In the genomic region with DNA sequence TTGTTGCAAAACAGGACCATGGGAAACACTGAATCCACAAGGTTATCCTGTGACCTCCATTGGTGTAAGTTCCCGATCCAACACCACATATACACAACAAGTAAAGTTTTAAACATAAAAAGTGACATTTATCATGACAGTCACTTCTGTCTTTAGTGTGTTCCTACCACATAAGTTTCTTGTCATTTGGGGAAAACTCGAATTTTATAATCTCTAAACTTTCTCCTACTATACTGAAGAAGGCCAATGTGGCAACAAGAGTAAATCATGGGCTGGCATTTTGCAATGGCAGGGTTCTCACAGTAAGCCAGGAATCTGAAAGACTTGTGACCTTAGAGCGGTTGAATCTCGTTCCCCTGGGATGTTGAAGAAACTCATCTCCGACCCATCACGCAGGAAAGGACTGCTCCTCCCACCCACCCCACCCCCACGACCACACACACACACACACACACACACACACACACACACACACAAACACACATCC, we compare ENCODE assay signal across 8 mouse cellular contexts. TPM values are rescaled to one million over a fixed set of nuclear protein-coding genes. Genes with fewer than 3 reads are reported as not detected.
DNase-seq lines count a peak whose midpoint lies in the region; ATAC-seq and TF ChIP-seq lines count a peak whose summit lies in the region.

No protein-coding gene starts in this region.

- peak overlapping the region; percentile 6 for H3ac ChIP-seq in myocyte (ENCODE audit: control insufficient read depth, insufficient read length)

- WGBS in kidney, embryonic 16.5 days = 22% methylated on average over 6 of the region's 7 CpGs
- 19% methylated on average over 7 of the region's 7 CpGs for WGBS in hindbrain, postnatal 0 days

- H3K9me3 ChIP-seq in kidney, embryonic 16.5 days (ENCODE audit: low read length) = no peaks in the 10 kb centered on the region
- no peaks in the 10 kb centered on the region for H3K9me3 ChIP-seq in hindbrain, postnatal 0 days (ENCODE audit: low read length)

- no peak overlapping the region for H3K27ac ChIP-seq in kidney, embryonic 16.5 days (ENCODE audit: low read length)
- peak overlapping the region; percentile 97 for H3K27ac ChIP-seq in brown adipose tissue, adult 24 weeks (replicated peaks; ENCODE audit: low read depth, low read length)
- peak overlapping the region; percentile 87 for H3K27ac ChIP-seq in hindbrain, postnatal 0 days

- peak overlapping the region; percentile 88 for H3K9ac ChIP-seq in kidney, embryonic 16.5 days (replicated peaks; ENCODE audit: low read length)
- H3K9ac ChIP-seq in hindbrain, postnatal 0 days (replicated peaks; ENCODE audit: low read length) = peak overlapping the region; percentile 85

- no peak for TF ChIP-seq POLR2A in myocyte (IDR thresholded peaks at IDR 0.05; ENCODE audit: insufficient read length, low read depth)

- no peak for ATAC-seq in kidney, embryonic 16.5 days (ENCODE audit: low FRiP score, low TSS enrichment)
- ATAC-seq in hindbrain, postnatal 0 days = no peak; the same call in 1 of the 2 replicates

- DNase-seq in kidney, adult 9 months = no peak
- peak; percentile 38 for DNase-seq in hindbrain, postnatal 0 days (ENCODE audit: low spot score)
- DNase-seq in cerebellum, adult 9-10 months = no peak
- no peak for DNase-seq in right cerebral cortex, adult 18-20 months
- DNase-seq in B cell, adult 2 months = no peak

- H3K4me2 ChIP-seq in kidney, embryonic 16.5 days (replicated peaks; ENCODE audit: low read depth, low read length) = peak overlapping the region; percentile 80
- H3K4me2 ChIP-seq in hindbrain, postnatal 0 days (ENCODE audit: low read depth, low read length) = peak overlapping the region; percentile 65
- H3K4me2 ChIP-seq in myocyte (ENCODE audit: low read depth) = peak overlapping the region; percentile 70

- H3K27me3 ChIP-seq in kidney, embryonic 16.5 days (ENCODE audit: insufficient read depth, low read length) = no peaks in the 10 kb centered on the region
- H3K27me3 ChIP-seq in hindbrain, postnatal 0 days (ENCODE audit: insufficient read depth, low read length) = no peaks in the 10 kb centered on the region
- no peaks in the 10 kb centered on the region for H3K27me3 ChIP-seq in myocyte (ENCODE audit: control insufficient read depth, insufficient read depth, insufficient read length)

- peak overlapping the region; percentile 99 for H3K4me3 ChIP-seq in kidney, embryonic 16.5 days (ENCODE audit: low read length)
- H3K4me3 ChIP-seq in brown adipose tissue, adult 24 weeks (ENCODE audit: insufficient read depth, low read depth, low read length) = peak overlapping the region; percentile 97
- H3K4me3 ChIP-seq in hindbrain, postnatal 0 days (ENCODE audit: low read length) = peak overlapping the region; percentile 91
- peak overlapping the region; percentile 67 for H3K4me3 ChIP-seq in myocyte

- H3K4me1 ChIP-seq in kidney, embryonic 16.5 days (ENCODE audit: insufficient read depth, low read length) = peaks cover 5% of the 10 kb centered on the region; the same call in 1 of the 2 replicates
- peaks cover 2% of the 10 kb centered on the region for H3K4me1 ChIP-seq in brown adipose tissue, adult 24 weeks (ENCODE audit: control insufficient read depth, insufficient read depth, insufficient read length, low read length)
- H3K4me1 ChIP-seq in hindbrain, postnatal 0 days (ENCODE audit: insufficient read depth, low read length) = no peaks in the 10 kb centered on the region

- no peak for TF ChIP-seq CTCF in hindbrain, postnatal 0 days (IDR thresholded peaks at IDR 0.05; ENCODE audit: low read depth)

- H3K79me2 ChIP-seq in myocyte (ENCODE audit: control insufficient read depth, insufficient read depth) = peaks cover 8% of the 10 kb centered on the region

- H3K36me3 ChIP-seq in kidney, embryonic 16.5 days (ENCODE audit: insufficient read depth, low read length) = peaks cover 13% of the 10 kb centered on the region
- H3K36me3 ChIP-seq in hindbrain, postnatal 0 days (ENCODE audit: insufficient read depth, low read length) = peaks cover 4% of the 10 kb centered on the region
- H3K36me3 ChIP-seq in myocyte (ENCODE audit: control insufficient read depth, insufficient read depth) = peaks cover under 1% of the 10 kb centered on the region

TF ChIP-seq in myocyte, 11 proteins besides CTCF, POLR2A, EP300 and RAD21:
- TF ChIP-seq E2F4 (IDR thresholded peaks at IDR 0.05; ENCODE audit: insufficient read depth) (no peak), MYOD1 (IDR thresholded peaks at IDR 0.05; ENCODE audit: control insufficient read depth in 1 of 3, insufficient read length in 2 of 3, low read depth in 2 of 3) (no peak), CEBPB (IDR thresholded peaks at IDR 0.05; ENCODE audit: insufficient read depth, poor library complexity, severe bottlenecking) (no peak), MYOG (IDR thresholded peaks at IDR 0.05; ENCODE audit: control insufficient read depth in 1 of 3, insufficient read depth in 1 of 3, insufficient read length in 2 of 3, low read depth in 2 of 3) (no peak), USF1 (IDR thresholded peaks at IDR 0.05; ENCODE audit: low read depth) (no peak), POLR2AphosphoS2 (IDR thresholded peaks at IDR 0.05; ENCODE audit: insufficient read length, low read depth) (no peak), SRF (IDR thresholded peaks at IDR 0.05; ENCODE audit: control insufficient read depth, insufficient read length, low read depth) (no peak), TCF12 (IDR thresholded peaks at IDR 0.05; ENCODE audit: insufficient read depth, poor library complexity, severe bottlenecking) (no peak), REST (IDR thresholded peaks at IDR 0.05; ENCODE audit: insufficient read depth, insufficient read length) (no peak), MAX (IDR thresholded peaks at IDR 0.05; ENCODE audit: low read depth) (no peak), TCF3 (IDR thresholded peaks at IDR 0.05; ENCODE audit: insufficient read length, low read depth) (no peak)

RNA-seq across cellular contexts. Expression of a gene that starts 12.8 kb away (rescaled TPM):
- polyA plus RNA-seq in kidney, embryonic 16.5 days (2015; fragmentation: Nextera tagmentation; extraction: Ambion mirVana) = 100 and 102 TPM in 2 replicates
- polyA plus RNA-seq in brown adipose tissue, adult 24 weeks (2012; ENCODE audit: insufficient read depth, insufficient read length, missing spikeins) = 477 and 502 TPM in 2 replicates
- 14.6 and 24.2 TPM in 2 replicates for total RNA-seq in hindbrain, postnatal 0 days (2014; rRNA removed)
- 78.8 and 83.6 TPM in 2 replicates for polyA plus RNA-seq in hindbrain, postnatal 0 days (2015; fragmentation: Nextera tagmentation; extraction: Ambion mirVana)
- 22.2 TPM for polyA plus RNA-seq in myocyte (2012; fragmentation: generic; extraction: Trizol)

RNA-seq across cellular contexts. Expression of a gene that starts 12.9 kb away (rescaled TPM):
- 40.8 and 41.2 TPM in 2 replicates for polyA plus RNA-seq in kidney, embryonic 16.5 days (2015; fragmentation: Nextera tagmentation; extraction: Ambion mirVana)
- 12.3 and 15.6 TPM in 2 replicates for polyA plus RNA-seq in brown adipose tissue, adult 24 weeks (2012; ENCODE audit: insufficient read depth, insufficient read length, missing spikeins)
- 17.9 and 18.0 TPM in 2 replicates for total RNA-seq in hindbrain, postnatal 0 days (2014; rRNA removed)
- 42.7 and 43.3 TPM in 2 replicates for polyA plus RNA-seq in hindbrain, postnatal 0 days (2015; fragmentation: Nextera tagmentation; extraction: Ambion mirVana)
- 4.2 TPM for polyA plus RNA-seq in myocyte (2012; fragmentation: generic; extraction: Trizol)

RNA-seq across cellular contexts. Expression of a gene that starts 52.5 kb away (rescaled TPM):
- polyA plus RNA-seq in kidney, embryonic 16.5 days (2015; fragmentation: Nextera tagmentation; extraction: Ambion mirVana) = 0.16 and 0.17 TPM in 2 replicates
- polyA plus RNA-seq in brown adipose tissue, adult 24 weeks (2012; ENCODE audit: insufficient read depth, insufficient read length, missing spikeins) = 0.29 and 0.32 TPM in 2 replicates
- 0.10 TPM in 1 of 2 replicates, not detected in the other for total RNA-seq in hindbrain, postnatal 0 days (2014; rRNA removed)
- polyA plus RNA-seq in hindbrain, postnatal 0 days (2015; fragmentation: Nextera tagmentation; extraction: Ambion mirVana) = 0.23 and 0.28 TPM in 2 replicates
- not detected for polyA plus RNA-seq in myocyte (2012; fragmentation: generic; extraction: Trizol)

RNA-seq across cellular contexts. Expression of a gene that starts 54.0 kb away (rescaled TPM):
- 57.5 and 58.7 TPM in 2 replicates for polyA plus RNA-seq in kidney, embryonic 16.5 days (2015; fragmentation: Nextera tagmentation; extraction: Ambion mirVana)
- polyA plus RNA-seq in brown adipose tissue, adult 24 weeks (2012; ENCODE audit: insufficient read depth, insufficient read length, missing spikeins) = 33.3 and 54.1 TPM in 2 replicates
- 5.2 and 11.2 TPM in 2 replicates for total RNA-seq in hindbrain, postnatal 0 days (2014; rRNA removed)
- polyA plus RNA-seq in hindbrain, postnatal 0 days (2015; fragmentation: Nextera tagmentation; extraction: Ambion mirVana) = 18.6 and 26.0 TPM in 2 replicates
- polyA plus RNA-seq in myocyte (2012; fragmentation: generic; extraction: Trizol) = 22.6 TPM
